Mouse (Mus musculus): Measurements from ENCODE around the gene Tbc1d15.

Tbc1d15 gene

GRCm38 (mm10) chr10:115160289-115160688 lies 91.0 kb downstream of the Tbc1d15 start:
- no peak for DNase-seq (ENCODE audit: low read depth, low spot score)

Data from mesoderm, embryonic 11.5 days (tissue).